34 mouse cellular contexts compared by ENCODE assay signal in the genomic region with DNA sequence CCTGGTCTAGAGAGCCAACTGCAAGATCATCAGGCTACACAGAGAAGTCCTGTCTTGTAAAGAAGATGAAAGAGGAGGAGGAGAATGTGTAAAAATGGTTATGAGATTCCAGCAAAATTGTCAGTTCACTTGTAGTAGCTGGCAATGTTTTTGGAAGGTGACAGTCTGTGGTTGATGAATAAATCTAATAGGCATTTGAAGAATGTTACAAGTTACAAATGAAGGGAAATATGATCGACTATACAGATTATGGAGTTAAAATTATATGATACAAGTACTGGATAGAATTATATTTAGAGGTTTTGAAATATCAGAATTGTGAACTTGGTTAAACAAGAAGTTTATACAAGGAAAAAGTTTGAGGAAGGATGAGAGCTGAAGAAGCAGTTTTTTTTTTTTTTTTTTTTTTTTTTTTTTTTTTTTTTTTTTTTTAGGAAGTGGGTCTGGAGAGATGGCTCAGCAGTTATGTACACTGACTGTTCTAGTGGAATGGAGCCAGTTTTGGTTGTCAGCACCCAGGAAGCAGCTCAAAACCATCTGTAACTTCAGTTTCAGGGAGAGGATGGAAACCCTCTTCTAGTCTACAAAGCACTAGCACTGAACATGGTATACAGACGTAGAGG. TPM values are rescaled to one million over a fixed set of nuclear protein-coding genes. Genes with fewer than 3 reads are reported as not detected.
DNase-seq lines count a peak whose midpoint lies in the region; ATAC-seq and TF ChIP-seq lines count a peak whose summit lies in the region.
"Had no signal": no experiment of that assay in that cellular context is flagged by ENCODE, and none has a peak within 500 bp of the region (broad histone marks: within the 10 kb centered on the region; RNA-seq: fewer than 3 reads in every experiment).

No protein-coding gene starts in this region.

- H3K4me3 ChIP-seq in liver, adult 2 months (ENCODE audit: insufficient read depth, low read depth, low read length) = no peak overlapping the region
- no peak overlapping the region for H3K4me3 ChIP-seq in liver, postnatal 0 days (ENCODE audit: low read depth, low read length)
- H3K4me3 ChIP-seq in macrophage (ENCODE audit: inconsistent target) = no peak overlapping the region
- H3K4me3 ChIP-seq in midbrain, embryonic 11.5 days (ENCODE audit: low read depth, low read length) = no peak overlapping the region
- H3K4me3 ChIP-seq in lung, adult 2 months (replicated peaks; ENCODE audit: extremely low read depth, low read depth, low read length) = no peak overlapping the region
- H3K4me3 ChIP-seq: embryonic facial prominence, embryonic 12.5 days; embryonic facial prominence, embryonic 15.5 days; heart, embryonic 12.5 days; heart, embryonic 15.5 days; hindbrain, embryonic 10.5 days had no signal

- no peaks in the 10 kb centered on the region for H3K9me3 ChIP-seq in liver, postnatal 0 days (ENCODE audit: low read length)
- H3K9me3 ChIP-seq in midbrain, embryonic 11.5 days (ENCODE audit: control insufficient read depth, low read length) = no peaks in the 10 kb centered on the region
- H3K9me3 ChIP-seq: embryonic facial prominence, embryonic 12.5 days; embryonic facial prominence, embryonic 15.5 days; heart, embryonic 12.5 days; heart, embryonic 15.5 days had no signal

- no peaks in the 10 kb centered on the region for H3K79me2 ChIP-seq in liver, adult 2 months (ENCODE audit: control insufficient read depth, insufficient read depth, low read length)
- peaks cover 38% of the 10 kb centered on the region; the same call in 1 of the 2 replicates for H3K79me2 ChIP-seq in macrophage (ENCODE audit: inconsistent target)

- WGBS in liver, adult 2 months = 74% methylated on average over 2 of the region's 2 CpGs
- WGBS in liver, postnatal 0 days (ENCODE audit: insufficient replicate concordance) = 62% methylated on average over 2 of the region's 2 CpGs
- WGBS in macrophage (ENCODE audit: missing documents) = 60% methylated on average over 2 of the region's 2 CpGs
- WGBS in midbrain, embryonic 11.5 days = 74% methylated on average over 2 of the region's 2 CpGs
- WGBS in lung, adult 2 months = 67% methylated on average over 2 of the region's 2 CpGs

- no peaks in the 10 kb centered on the region for H3K4me1 ChIP-seq in liver, adult 2 months (ENCODE audit: control insufficient read depth, insufficient read depth, low read length)
- H3K4me1 ChIP-seq in liver, postnatal 0 days (ENCODE audit: insufficient read depth) = no peaks in the 10 kb centered on the region; the same call in 1 of the 2 replicates
- no peaks in the 10 kb centered on the region for H3K4me1 ChIP-seq in midbrain, embryonic 11.5 days (ENCODE audit: control insufficient read depth, insufficient read depth, low read length)
- peaks cover 4% of the 10 kb centered on the region; the same call in 1 of the 2 replicates for H3K4me1 ChIP-seq in lung, adult 2 months (ENCODE audit: control insufficient read depth, insufficient read depth, low read length)
- H3K4me1 ChIP-seq: embryonic facial prominence, embryonic 12.5 days; embryonic facial prominence, embryonic 15.5 days; heart, embryonic 15.5 days; hindbrain, embryonic 10.5 days had no signal

- no peak for TF ChIP-seq POLR2A in liver, adult 2 months (IDR thresholded peaks at IDR 0.05; ENCODE audit: extremely low read depth, insufficient read depth, low read length)
- no peak for TF ChIP-seq POLR2A in lung, adult 2 months (IDR thresholded peaks at IDR 0.05; ENCODE audit: borderline replicate concordance, extremely low read depth, low read depth, low read length)

- no peaks in the 10 kb centered on the region for H3K27me3 ChIP-seq in liver, adult 2 months (ENCODE audit: control insufficient read depth, insufficient read depth, low read length)
- no peaks in the 10 kb centered on the region for H3K27me3 ChIP-seq in liver, postnatal 0 days (ENCODE audit: insufficient read depth, low read length)
- no peaks in the 10 kb centered on the region for H3K27me3 ChIP-seq in midbrain, embryonic 11.5 days (ENCODE audit: control insufficient read depth, insufficient read depth, low read length)
- H3K27me3 ChIP-seq: embryonic facial prominence, embryonic 12.5 days; embryonic facial prominence, embryonic 15.5 days; heart, embryonic 12.5 days; heart, embryonic 15.5 days had no signal

- DNase-seq in liver, adult 2 months (ENCODE audit: extremely low read depth, low read depth, low spot score) = peak; percentile 31
- DNase-seq in liver, postnatal 0 days = no peak
- peak; percentile 76 for DNase-seq in Muller cell, postnatal 12 days (ENCODE audit: inconsistent ontology term)
- no peak for DNase-seq in midbrain, embryonic 11.5 days (ENCODE audit: low spot score, missing footprints)
- no peak for DNase-seq in urinary bladder, postnatal 14 days (ENCODE audit: low spot score)
- DNase-seq in lung, adult 2 months = no peak
- DNase-seq: adrenal gland, adult 8-10 months; adrenal gland, postnatal 36 days; cerebellum, adult 11 months; cerebellum, adult 2 months; cerebellum, adult 9-11 months; cerebellum, postnatal 25 days; gastrocnemius, postnatal 25 days; heart, postnatal 10 days; heart, postnatal 36 days had no signal

- TF ChIP-seq EP300 in liver, postnatal 0 days (IDR thresholded peaks at IDR 0.05; ENCODE audit: low read depth) = no peak

- H3K27ac ChIP-seq in liver, adult 2 months (replicated peaks; ENCODE audit: insufficient read depth, low read depth, low read length) = no peak overlapping the region
- no peak overlapping the region for H3K27ac ChIP-seq in liver, postnatal 0 days (ENCODE audit: low read depth)
- H3K27ac ChIP-seq in macrophage = peak overlapping the region; percentile 72
- no peak overlapping the region for H3K27ac ChIP-seq in midbrain, embryonic 11.5 days (ENCODE audit: low read depth, low read length)
- H3K27ac ChIP-seq: embryonic facial prominence, embryonic 12.5 days; embryonic facial prominence, embryonic 15.5 days; heart, embryonic 15.5 days; hindbrain, embryonic 10.5 days; hindbrain, embryonic 14.5 days; hindbrain, postnatal 0 days had no signal

- H3K4me2 ChIP-seq in liver, postnatal 0 days (ENCODE audit: low read depth, low read length) = no peak overlapping the region
- no peak overlapping the region for H3K4me2 ChIP-seq in midbrain, embryonic 11.5 days
- H3K4me2 ChIP-seq: embryonic facial prominence, embryonic 12.5 days; embryonic facial prominence, embryonic 15.5 days; heart, embryonic 12.5 days; heart, embryonic 15.5 days; hindbrain, embryonic 14.5 days had no signal

- no peaks in the 10 kb centered on the region for H3K36me3 ChIP-seq in liver, adult 2 months (ENCODE audit: control insufficient read depth, insufficient read depth, low read length)
- no peaks in the 10 kb centered on the region for H3K36me3 ChIP-seq in liver, postnatal 0 days (replicated peaks; ENCODE audit: insufficient read depth, low read length)
- H3K36me3 ChIP-seq in macrophage (ENCODE audit: inconsistent target) = peaks cover 47% of the 10 kb centered on the region; the same call in 1 of the 2 replicates
- no peaks in the 10 kb centered on the region for H3K36me3 ChIP-seq in midbrain, embryonic 11.5 days (ENCODE audit: control insufficient read depth, insufficient read depth, low read length)
- H3K36me3 ChIP-seq: embryonic facial prominence, embryonic 12.5 days; embryonic facial prominence, embryonic 15.5 days; heart, embryonic 12.5 days; heart, embryonic 15.5 days; hindbrain, embryonic 10.5 days had no signal

- no peak for TF ChIP-seq CTCF in liver, adult 2 months (IDR thresholded peaks at IDR 0.05; ENCODE audit: low read depth, low read length)
- TF ChIP-seq CTCF in liver, postnatal 0 days (IDR thresholded peaks at IDR 0.05; ENCODE audit: low read depth) = no peak
- no peak for TF ChIP-seq CTCF in lung, adult 2 months (IDR thresholded peaks at IDR 0.05; ENCODE audit: insufficient read depth, low read length)

- no peak overlapping the region for H3K9ac ChIP-seq in liver, adult 2 months (ENCODE audit: low read depth, low read length)
- no peak overlapping the region for H3K9ac ChIP-seq in liver, postnatal 0 days (replicated peaks)
- no peak overlapping the region for H3K9ac ChIP-seq in midbrain, embryonic 11.5 days (ENCODE audit: low read length)
- H3K9ac ChIP-seq: embryonic facial prominence, embryonic 12.5 days; embryonic facial prominence, embryonic 15.5 days; heart, embryonic 12.5 days; heart, embryonic 15.5 days; hindbrain, embryonic 14.5 days had no signal

- no peak for ATAC-seq in liver, postnatal 0 days
- no peak for ATAC-seq in midbrain, embryonic 11.5 days (ENCODE audit: low FRiP score)
- ATAC-seq: activated CD4-positive, CD25-positive, alpha-beta regulatory T cell, adult 4 months; CD4-positive, CD25-positive, alpha-beta regulatory T cell, adult 4 months; forebrain, embryonic 14.5 days; hindbrain, postnatal 0 days; inflammation-experienced regulatory T-cells, adult 6 months had no signal

RNA-seq across cellular contexts. Expression of gene H2-M3, which starts 5.7 kb away (rescaled TPM):
- 4.4 and 4.5 TPM in 2 replicates for total RNA-seq in liver, adult 2 months (2014; rRNA removed)
- polyA plus RNA-seq in liver, adult 2 months (2012; rRNA removed) = 1.7 and 3.3 TPM in 2 replicates
- 4.5 and 4.6 TPM in 2 replicates for polyA plus RNA-seq in liver, postnatal 0 days (2015; fragmentation: Nextera tagmentation; extraction: Ambion mirVana)
- total RNA-seq in macrophage (2018; cell fraction: chromatin; rRNA removed) = 100 to 1,000 TPM in 7 of 26 experiments, 10 to 100 TPM in 19; 36.2 to 133 (median 81.0) TPM
- 100 to 1,000 TPM in 13 of 26 experiments, 10 to 100 TPM in 13; 39.4 to 139 (median 82.6) TPM for total RNA-seq in macrophage (2018; cell fraction: cytosol; rRNA removed)
- 100 to 1,000 TPM in 16 of 26 experiments, 10 to 100 TPM in 10; 52.3 to 210 (median 111) TPM for total RNA-seq in macrophage (2018; cell fraction: nucleus; rRNA removed)
- 27.9 to 59.9 TPM (median 48.4 TPM) in 3 replicates for polyA plus RNA-seq in macrophage (2018)
- 1.4 and 1.8 TPM in 2 replicates for polyA plus RNA-seq in midbrain, embryonic 11.5 days (2014; fragmentation: Nextera tagmentation; extraction: Ambion mirVana)
- polyA plus RNA-seq in lung, adult 2 months (2012; rRNA removed) = 14.5 and 14.6 TPM in 2 replicates

RNA-seq across cellular contexts. Expression of gene Olfr99, which starts 7.5 kb away (rescaled TPM):
- total RNA-seq in liver, adult 2 months (2014; rRNA removed) = not detected in 2 replicates
- polyA plus RNA-seq in liver, adult 2 months (2012; rRNA removed) = not detected in 2 replicates
- not detected in 2 replicates for polyA plus RNA-seq in liver, postnatal 0 days (2015; fragmentation: Nextera tagmentation; extraction: Ambion mirVana)
- total RNA-seq in macrophage (2018; cell fraction: chromatin; rRNA removed) = 1 to 10 TPM in 1 of 26 experiments, not detected in 25; 1.1 TPM
- under 1 TPM in 1 of 26 experiments, not detected in 25; 0.14 TPM for total RNA-seq in macrophage (2018; cell fraction: cytosol; rRNA removed)
- total RNA-seq in macrophage (2018; cell fraction: nucleus; rRNA removed) = not detected
- polyA plus RNA-seq in macrophage (2018) = not detected in 3 replicates
- polyA plus RNA-seq in midbrain, embryonic 11.5 days (2014; fragmentation: Nextera tagmentation; extraction: Ambion mirVana) = not detected in 2 replicates
- polyA plus RNA-seq in lung, adult 2 months (2012; rRNA removed) = not detected in 2 replicates
- total RNA-seq: adrenal gland, adult 8-10 months; adrenal gland, postnatal 36 days; common myeloid progenitor, adult 5-6 weeks; ES-E14; gastrocnemius, adult 8-10 months; gastrocnemius, postnatal 25 days; heart, adult 18-20 months; heart, postnatal 10 days; heart, postnatal 36 days; hindbrain, postnatal 0 days had no signal
- polyA plus RNA-seq: C2C12; cerebellum, adult 2 months; embryonic facial prominence, embryonic 12.5 days; forebrain, embryonic 11.5 days; forebrain, embryonic 14.5 days; gonadal fat pad, adult 2 months; heart, embryonic 12.5 days; heart, embryonic 15.5 days; hindbrain, embryonic 10.5 days; hindbrain, embryonic 14.5 days; hindbrain, postnatal 0 days had no signal

RNA-seq across cellular contexts. Expression of gene Olfr98, which starts 12.2 kb away (rescaled TPM):
- not detected in 2 replicates for total RNA-seq in liver, adult 2 months (2014; rRNA removed)
- polyA plus RNA-seq in liver, adult 2 months (2012; rRNA removed) = not detected in 2 replicates
- not detected in 2 replicates for polyA plus RNA-seq in liver, postnatal 0 days (2015; fragmentation: Nextera tagmentation; extraction: Ambion mirVana)
- total RNA-seq in macrophage (2018; cell fraction: chromatin; rRNA removed) = not detected
- total RNA-seq in macrophage (2018; cell fraction: cytosol; rRNA removed) = not detected
- not detected for total RNA-seq in macrophage (2018; cell fraction: nucleus; rRNA removed)
- not detected in 3 replicates for polyA plus RNA-seq in macrophage (2018)
- not detected in 2 replicates for polyA plus RNA-seq in midbrain, embryonic 11.5 days (2014; fragmentation: Nextera tagmentation; extraction: Ambion mirVana)
- not detected in 2 replicates for polyA plus RNA-seq in lung, adult 2 months (2012; rRNA removed)
- total RNA-seq: adrenal gland, adult 8-10 months; adrenal gland, postnatal 36 days; common myeloid progenitor, adult 5-6 weeks; ES-E14; gastrocnemius, adult 8-10 months; gastrocnemius, postnatal 25 days; heart, adult 18-20 months; heart, postnatal 10 days; heart, postnatal 36 days; hindbrain, postnatal 0 days had no signal
- polyA plus RNA-seq: C2C12; CD4-positive, CD25-positive, alpha-beta regulatory T cell, adult 4 months; cerebellum, adult 2 months; embryonic facial prominence, embryonic 12.5 days; embryonic facial prominence, embryonic 15.5 days; forebrain, embryonic 11.5 days; forebrain, embryonic 14.5 days; gonadal fat pad, adult 2 months; heart, embryonic 12.5 days; heart, embryonic 15.5 days; hindbrain, embryonic 10.5 days; hindbrain, embryonic 14.5 days; hindbrain, postnatal 0 days had no signal

RNA-seq across cellular contexts. Expression of gene Olfr101, which starts 28.4 kb away (rescaled TPM):
- not detected in 2 replicates for total RNA-seq in liver, adult 2 months (2014; rRNA removed)
- polyA plus RNA-seq in liver, adult 2 months (2012; rRNA removed) = not detected in 2 replicates
- polyA plus RNA-seq in liver, postnatal 0 days (2015; fragmentation: Nextera tagmentation; extraction: Ambion mirVana) = not detected in 2 replicates
- not detected for total RNA-seq in macrophage (2018; cell fraction: chromatin; rRNA removed)
- total RNA-seq in macrophage (2018; cell fraction: cytosol; rRNA removed) = not detected
- not detected for total RNA-seq in macrophage (2018; cell fraction: nucleus; rRNA removed)
- not detected in 3 replicates for polyA plus RNA-seq in macrophage (2018)
- not detected in 2 replicates for polyA plus RNA-seq in midbrain, embryonic 11.5 days (2014; fragmentation: Nextera tagmentation; extraction: Ambion mirVana)
- not detected in 2 replicates for polyA plus RNA-seq in lung, adult 2 months (2012; rRNA removed)
- total RNA-seq: adrenal gland, adult 8-10 months; adrenal gland, postnatal 36 days; common myeloid progenitor, adult 5-6 weeks; ES-E14; gastrocnemius, adult 8-10 months; gastrocnemius, postnatal 25 days; heart, adult 18-20 months; heart, postnatal 10 days; heart, postnatal 36 days; hindbrain, postnatal 0 days had no signal
- polyA plus RNA-seq: C2C12; cerebellum, adult 2 months; embryonic facial prominence, embryonic 12.5 days; forebrain, embryonic 11.5 days; forebrain, embryonic 14.5 days; gonadal fat pad, adult 2 months; heart, embryonic 12.5 days; heart, embryonic 15.5 days; hindbrain, embryonic 10.5 days; hindbrain, embryonic 14.5 days; hindbrain, postnatal 0 days had no signal

RNA-seq across cellular contexts. Expression of gene Olfr97, which starts 38.6 kb away (rescaled TPM):
- total RNA-seq in liver, adult 2 months (2014; rRNA removed) = not detected in 2 replicates
- not detected in 2 replicates for polyA plus RNA-seq in liver, adult 2 months (2012; rRNA removed)
- not detected in 2 replicates for polyA plus RNA-seq in liver, postnatal 0 days (2015; fragmentation: Nextera tagmentation; extraction: Ambion mirVana)
- not detected for total RNA-seq in macrophage (2018; cell fraction: chromatin; rRNA removed)
- not detected for total RNA-seq in macrophage (2018; cell fraction: cytosol; rRNA removed)
- total RNA-seq in macrophage (2018; cell fraction: nucleus; rRNA removed) = not detected
- not detected in 3 replicates for polyA plus RNA-seq in macrophage (2018)
- not detected in 2 replicates for polyA plus RNA-seq in midbrain, embryonic 11.5 days (2014; fragmentation: Nextera tagmentation; extraction: Ambion mirVana)
- polyA plus RNA-seq in lung, adult 2 months (2012; rRNA removed) = not detected in 2 replicates
- total RNA-seq: adrenal gland, adult 8-10 months; adrenal gland, postnatal 36 days; common myeloid progenitor, adult 5-6 weeks; ES-E14; gastrocnemius, adult 8-10 months; gastrocnemius, postnatal 25 days; heart, adult 18-20 months; heart, postnatal 10 days; heart, postnatal 36 days; hindbrain, postnatal 0 days had no signal
- polyA plus RNA-seq: activated CD4-positive, CD25-positive, alpha-beta regulatory T cell, adult 4 months; C2C12; CD4-positive, CD25-positive, alpha-beta regulatory T cell, adult 4 months; cerebellum, adult 2 months; embryonic facial prominence, embryonic 12.5 days; embryonic facial prominence, embryonic 15.5 days; forebrain, embryonic 11.5 days; forebrain, embryonic 14.5 days; gonadal fat pad, adult 2 months; heart, embryonic 12.5 days; heart, embryonic 15.5 days; hindbrain, embryonic 10.5 days; hindbrain, embryonic 14.5 days; hindbrain, postnatal 0 days; inflammation-experienced regulatory T-cells, adult 6 months had no signal

Comparison
In these comparisons a context has a peak if more than half of its experiments do, and no peak if none do; other contexts are left out.
1. DNase-seq: peak in liver, adult 2 months (single experiment) and Muller cell, postnatal 12 days (single experiment); none in liver, postnatal 0 days (single experiment), midbrain, embryonic 11.5 days (single experiment), urinary bladder, postnatal 14 days (single experiment) and lung, adult 2 months (single experiment).